Mouse (Mus musculus): ENCODE measurements around the gene Tubb4b.

GRCm38 (mm10) chr2:25197946-25198345, 26.6 kb downstream of the Tubb4b start:
- TF ChIP-seq POLR2A (IDR thresholded peaks at IDR 0.05; ENCODE audit: insufficient read length, low read depth) (no peak), USF1 (IDR thresholded peaks at IDR 0.05; ENCODE audit: low read depth) (no peak), TCF12 (IDR thresholded peaks at IDR 0.05; ENCODE audit: insufficient read depth, poor library complexity, severe bottlenecking) (no peak), MYOG (IDR thresholded peaks at IDR 0.05; ENCODE audit: control insufficient read depth in 1 of 3, insufficient read depth in 1 of 3, insufficient read length in 2 of 3, low read depth in 2 of 3) (no peak), SRF (IDR thresholded peaks at IDR 0.05; ENCODE audit: control insufficient read depth, insufficient read length, low read depth) (no peak), E2F4 (IDR thresholded peaks at IDR 0.05; ENCODE audit: insufficient read depth) (no peak), MYOD1 (IDR thresholded peaks at IDR 0.05; ENCODE audit: control insufficient read depth in 1 of 3, insufficient read length in 2 of 3, low read depth in 2 of 3) (no peak), MAX (IDR thresholded peaks at IDR 0.05; ENCODE audit: low read depth) (no peak), POLR2AphosphoS2 (IDR thresholded peaks at IDR 0.05; ENCODE audit: insufficient read length, low read depth) (no peak), CEBPB (IDR thresholded peaks at IDR 0.05; ENCODE audit: insufficient read depth, poor library complexity, severe bottlenecking) (no peak), TCF3 (IDR thresholded peaks at IDR 0.05; ENCODE audit: insufficient read length, low read depth) (no peak), REST (IDR thresholded peaks at IDR 0.05; ENCODE audit: insufficient read depth, insufficient read length) (no peak)

Data from myocyte (in vitro differentiated cells).